Mouse (Mus musculus) monocyte, adult 5-6 weeks (primary cell): ENCODE data around the gene Ptger2. TPM values are rescaled to one million over a fixed set of nuclear protein-coding genes. Genes with fewer than 3 reads are reported as not detected.

Experiments
- ATAC-seq: fragments of 153-309, 156-312 bp; replicated peaks from 2 replicates; pipeline ENCODE4 v1.8.0; 2017; ENCODE audit warnings: mild to moderate bottlenecking; ENCODE audit not compliant: low TSS enrichment, insufficient number of reproducible peaks, severe bottlenecking, poor library complexity, low FRiP score
- total RNA-seq: library from RNA; stranded (forward); fragments of 200-1000, 200-491, 200-594 nt; gene quantifications from 3 replicates; pipeline ENCODE4 v1.2.3, GENCODE M21; 2017

The Ptger2 gene
- total RNA-seq, 1 experiment from 2014 or later, result 3.4 TPM

- peak; percentile 72 for ATAC-seq
Observed at GRCm38 (mm10) chr14:45038052-45038451, 50.1 kb downstream of the Ptger2 start.

GRCm38 (mm10) chr14:45040851-45041475 lies 53.0 kb downstream of the Ptger2 start:
- ATAC-seq, result peak; percentile 9; the same call in 1 of the 2 replicates

GRCm38 (mm10) chr14:45048128-45048527 lies 60.1 kb downstream of the Ptger2 start:
- ATAC-seq, result no peak

- peak; percentile 91 for ATAC-seq
Observed at GRCm38 (mm10) chr14:45049689-45050418, 61.9 kb downstream of the Ptger2 start.

- ATAC-seq, result no peak
Observed at GRCm38 (mm10) chr14:45050419-45050776, 62.4 kb downstream of the Ptger2 start.

GRCm38 (mm10) chr14:45051116-45051515 lies 63.1 kb downstream of the Ptger2 start:
- no peak for ATAC-seq

Other genes starting within 250 kb of the Ptger2 start
- not detected in 3 replicates for gene Gm8267, start 237.9 kb upstream of the Ptger2 start, total RNA-seq
- gene Ptgdr, start 128.8 kb upstream of the Ptger2 start, total RNA-seq, result not detected in 3 replicates
- gene Gpr137c, start 231.5 kb downstream of the Ptger2 start, total RNA-seq, result 2.3 to 3.9 TPM (median 3.0 TPM) in 3 replicates
- gene Txndc16, start 232.1 kb downstream of the Ptger2 start, total RNA-seq, result 18.7 to 25.9 TPM (median 24.8 TPM) in 3 replicates